Comparison of ENCODE assay signal across 8 mouse cellular contexts in the genomic region with DNA sequence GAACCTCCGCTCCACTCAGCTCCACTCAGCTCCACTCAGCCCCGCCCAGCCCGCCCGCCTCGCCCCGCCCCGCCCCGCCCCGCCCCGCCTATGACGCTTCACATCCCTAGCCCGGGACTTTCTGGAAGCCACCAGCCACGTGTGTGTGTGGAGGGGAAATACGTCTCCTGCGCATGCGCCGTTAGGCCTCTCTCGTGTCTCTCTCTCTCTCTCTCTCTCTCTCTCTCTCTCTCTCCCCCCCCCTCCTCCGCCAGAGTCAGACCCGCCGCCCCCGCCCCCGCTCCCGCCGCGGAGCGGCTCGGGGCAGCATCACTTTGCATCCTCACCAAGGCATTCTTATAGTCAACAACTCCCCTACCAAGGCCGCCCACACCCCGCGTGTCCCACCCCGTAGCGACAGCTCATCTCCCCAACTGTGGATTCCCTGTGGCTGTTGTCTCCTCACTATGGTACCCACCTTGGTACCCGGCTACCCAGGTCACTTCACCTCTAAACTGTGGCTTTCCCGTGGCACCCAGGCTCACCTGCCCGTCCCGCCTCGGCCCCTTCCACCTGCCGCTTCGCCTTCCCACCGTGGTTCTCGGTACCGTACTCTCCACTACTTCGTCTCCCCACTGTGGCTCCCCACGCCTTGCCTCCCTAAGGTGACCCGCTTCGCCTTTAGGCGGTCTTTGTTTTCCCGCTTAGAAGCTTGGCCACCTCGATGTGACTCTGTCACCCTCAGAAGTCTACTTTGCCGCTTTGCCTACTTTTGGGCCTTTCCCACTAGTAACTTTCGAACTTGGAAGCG. TPM values are rescaled to one million over a fixed set of nuclear protein-coding genes. Genes with fewer than 3 reads are reported as not detected.
A peak's percentile ranks its signal among the peaks of the same experiment; 100 is the strongest.
DNase-seq lines count a peak whose midpoint lies in the region; TF ChIP-seq lines count a peak whose summit lies in the region.

No protein-coding gene starts in this region.

- TF ChIP-seq CTCF in cortical plate, adult 2 months (IDR thresholded peaks at IDR 0.05; ENCODE audit: extremely low read depth, insufficient read depth, low read length): no peak

- peak overlapping the region; percentile 38 for H3K4me3 ChIP-seq in cortical plate, adult 2 months (ENCODE audit: insufficient read depth, low read length)

- no peaks in the 10 kb centered on the region for H3K4me1 ChIP-seq in cortical plate, adult 2 months (ENCODE audit: control insufficient read depth, insufficient read depth, low read length)

- no peak for TF ChIP-seq POLR2A in cortical plate, adult 2 months (IDR thresholded peaks at IDR 0.05; ENCODE audit: extremely low read depth, insufficient read depth, low read length)

- no peak overlapping the region for H3K27ac ChIP-seq in cortical plate, adult 2 months (ENCODE audit: insufficient read depth, low read length)

- DNase-seq in adrenal gland, adult 2 months: peak; percentile 59
- peak; percentile 49 for DNase-seq in gastrocnemius, postnatal 10 days
- peak; percentile 86 for DNase-seq in induced T-regulatory cell, adult 2 months (ENCODE audit: low read depth)
- DNase-seq in left cerebral cortex, adult 8-10 months (ENCODE audit: low spot score in 2 of 2): peak; percentile 9 to 30
- peak; percentile 61 to 80 for DNase-seq in lung, postnatal 4 days
- peak; percentile 69 for DNase-seq in right cerebral cortex, adult 18-20 months
- DNase-seq in thymus, postnatal 4 days: peak; percentile 71

RNA-seq across cellular contexts. Expression of a gene that starts 1.1 kb away (rescaled TPM):
- total RNA-seq in adrenal gland, adult 2 months (2021): not detected
- polyA plus RNA-seq in adrenal gland, adult 2 months (2012; rRNA removed): not detected in 2 replicates
- polyA plus RNA-seq in cortical plate, adult 2 months (2012; rRNA removed): 0.08 and 0.19 TPM in 2 replicates
- total RNA-seq in gastrocnemius, postnatal 10 days (2021): under 1 TPM; 0.14 TPM
- total RNA-seq in left cerebral cortex, adult 8-10 months (2022): not detected

RNA-seq across cellular contexts. Expression of a gene that starts 45.5 kb away (rescaled TPM):
- total RNA-seq in adrenal gland, adult 2 months (2021): 1 to 10 TPM; 7.8 to 9.8 TPM
- 0.65 and 1.1 TPM in 2 replicates for polyA plus RNA-seq in adrenal gland, adult 2 months (2012; rRNA removed)
- 6.1 TPM in 2 replicates for polyA plus RNA-seq in cortical plate, adult 2 months (2012; rRNA removed)
- 1 to 10 TPM; 1.3 to 2.5 TPM for total RNA-seq in gastrocnemius, postnatal 10 days (2021)
- total RNA-seq in left cerebral cortex, adult 8-10 months (2022): 10 to 100 TPM; 11.4 to 14.7 (median 13.4) TPM

Comparison
In these comparisons a context has a peak if more than half of its experiments do, and no peak if none do; other contexts are left out.
1. DNase-seq: peak in every context shown above with its lines; median percentile 86 in induced T-regulatory cell, adult 2 months; 71 in thymus, postnatal 4 days; 70 in lung, postnatal 4 days; 69 in right cerebral cortex, adult 18-20 months; 59 in adrenal gland, adult 2 months; 49 in gastrocnemius, postnatal 10 days; 20 in left cerebral cortex, adult 8-10 months.